8 mouse cellular contexts compared by ENCODE assay signal in genomic region chr14:54409980-54410810, GRCm38 (mm10). TPM values are rescaled to one million over a fixed set of nuclear protein-coding genes. Genes with fewer than 3 reads are reported as not detected.
DNase-seq lines count a peak whose midpoint lies in the region; ATAC-seq and TF ChIP-seq lines count a peak whose summit lies in the region.

No protein-coding gene starts in this region.

- no peak overlapping the region for H3K4me2 ChIP-seq in midbrain, postnatal 0 days (ENCODE audit: low read depth, low read length, poor library complexity, severe bottlenecking)
- no peak overlapping the region for H3K4me2 ChIP-seq in limb, embryonic 12.5 days
- no peak overlapping the region for H3K4me2 ChIP-seq in midbrain, embryonic 12.5 days (replicated peaks)

- ATAC-seq in midbrain, postnatal 0 days (ENCODE audit: low FRiP score): no peak
- ATAC-seq in limb, embryonic 12.5 days (ENCODE audit: insufficient number of reproducible peaks, insufficient read depth, low FRiP score, low TSS enrichment, low read depth): no peak
- ATAC-seq in midbrain, embryonic 12.5 days (ENCODE audit: low FRiP score, low read depth): no peak
- no peak for ATAC-seq in activated CD4-positive, CD25-positive, alpha-beta regulatory T cell, adult 4 months

- peaks cover 34% of the 10 kb centered on the region for H3K27me3 ChIP-seq in midbrain, embryonic 10.5 days (ENCODE audit: low read depth, poor library complexity, severe bottlenecking)
- H3K27me3 ChIP-seq in midbrain, postnatal 0 days (ENCODE audit: insufficient read depth, low read length): 0 out of 2 replicates have a peak, but pooled peaks cover under 1% of the 10 kb centered on the region
- no peaks in the 10 kb centered on the region for H3K27me3 ChIP-seq in limb, embryonic 12.5 days
- H3K27me3 ChIP-seq in midbrain, embryonic 12.5 days: peaks cover 26% of the 10 kb centered on the region

- no peaks in the 10 kb centered on the region for H3K36me3 ChIP-seq in midbrain, embryonic 10.5 days
- no peaks in the 10 kb centered on the region for H3K36me3 ChIP-seq in midbrain, postnatal 0 days (ENCODE audit: insufficient read depth, low read length)
- H3K36me3 ChIP-seq in limb, embryonic 12.5 days: no peaks in the 10 kb centered on the region
- no peaks in the 10 kb centered on the region for H3K36me3 ChIP-seq in midbrain, embryonic 12.5 days

- H3K27ac ChIP-seq in midbrain, embryonic 10.5 days (replicated peaks): peak overlapping the region; percentile 53
- no peak overlapping the region; the same call in 1 of the 2 replicates for H3K27ac ChIP-seq in midbrain, postnatal 0 days (ENCODE audit: low read depth, low read length)
- H3K27ac ChIP-seq in limb, embryonic 12.5 days: 0 out of 2 replicates have a peak overlapping the region, but pooled peaks have one; percentile 53
- 0 out of 2 replicates have a peak overlapping the region, but pooled peaks have one; percentile 4 for H3K27ac ChIP-seq in midbrain, embryonic 12.5 days (replicated peaks)

- no peak for TF ChIP-seq CTCF in midbrain, postnatal 0 days (IDR thresholded peaks at IDR 0.05)

- no peak for DNase-seq in midbrain, embryonic 10.5 days (ENCODE audit: low spot score)
- no peak for DNase-seq in midbrain, postnatal 0 days (ENCODE audit: low spot score)
- DNase-seq in heart, postnatal 25 days (ENCODE audit: low spot score): peak; percentile 46
- no peak for DNase-seq in natural killer cell, adult 2 months (ENCODE audit: low spot score in 2 of 2)
- DNase-seq in retina, embryonic 14.5 days (ENCODE audit: low spot score): no peak

- H3K9ac ChIP-seq in midbrain, postnatal 0 days (replicated peaks; ENCODE audit: low read length, poor library complexity, severe bottlenecking): no peak overlapping the region
- H3K9ac ChIP-seq in limb, embryonic 12.5 days (replicated peaks): peak overlapping the region; percentile 34; the same call in 1 of the 2 replicates
- H3K9ac ChIP-seq in midbrain, embryonic 12.5 days (replicated peaks): no peak overlapping the region

- peaks cover 27% of the 10 kb centered on the region for H3K4me1 ChIP-seq in midbrain, embryonic 10.5 days
- no peaks in the 10 kb centered on the region for H3K4me1 ChIP-seq in midbrain, postnatal 0 days (ENCODE audit: insufficient read depth, low read length)
- H3K4me1 ChIP-seq in limb, embryonic 12.5 days (replicated peaks): peaks cover 17% of the 10 kb centered on the region
- H3K4me1 ChIP-seq in midbrain, embryonic 12.5 days: peaks cover 5% of the 10 kb centered on the region

- WGBS in midbrain, embryonic 10.5 days: 45% methylated on average over 17 of the region's 17 CpGs
- WGBS in midbrain, postnatal 0 days: 49% methylated on average over 17 of the region's 17 CpGs
- 50% methylated on average over 17 of the region's 17 CpGs for WGBS in limb, embryonic 12.5 days
- 46% methylated on average over 17 of the region's 17 CpGs for WGBS in midbrain, embryonic 12.5 days

- intact Hi-C loops in heart, postnatal 25 days (cut with DNase I): loop anchor here (5.0 kb wide), 1 partner anchor 37 kb away; no protein-coding TSS in a partner anchor

- no peaks in the 10 kb centered on the region for H3K9me3 ChIP-seq in midbrain, embryonic 10.5 days (replicated peaks)
- H3K9me3 ChIP-seq in midbrain, postnatal 0 days (ENCODE audit: low read length): no peaks in the 10 kb centered on the region
- H3K9me3 ChIP-seq in limb, embryonic 12.5 days: no peaks in the 10 kb centered on the region
- no peaks in the 10 kb centered on the region for H3K9me3 ChIP-seq in midbrain, embryonic 12.5 days

- no peak overlapping the region for H3K4me3 ChIP-seq in midbrain, embryonic 10.5 days
- H3K4me3 ChIP-seq in midbrain, postnatal 0 days (ENCODE audit: low read depth, low read length): no peak overlapping the region
- no peak overlapping the region for H3K4me3 ChIP-seq in limb, embryonic 12.5 days (replicated peaks)
- H3K4me3 ChIP-seq in midbrain, embryonic 12.5 days: no peak overlapping the region

RNA-seq across cellular contexts. Expression of gene Slc7a7, which starts 7.4 kb away (rescaled TPM):
- polyA plus RNA-seq in midbrain, embryonic 10.5 days (2016; fragmentation: Nextera tagmentation; extraction: Ambion mirVana): 4.5 and 5.9 TPM in 2 replicates
- total RNA-seq in midbrain, postnatal 0 days (2014; rRNA removed): 3.9 and 7.7 TPM in 2 replicates
- polyA plus RNA-seq in midbrain, postnatal 0 days (2015; fragmentation: Nextera tagmentation; extraction: Ambion mirVana): 2.4 and 2.9 TPM in 2 replicates
- 1 to 10 TPM; 7.7 to 7.9 TPM for total RNA-seq in heart, postnatal 25 days (2021)
- 3.3 and 5.1 TPM in 2 replicates for polyA plus RNA-seq in limb, embryonic 12.5 days (2016; fragmentation: Nextera tagmentation; extraction: Ambion mirVana)
- polyA plus RNA-seq in midbrain, embryonic 12.5 days (2016; fragmentation: Nextera tagmentation; extraction: Ambion mirVana): 3.9 and 4.7 TPM in 2 replicates
- polyA plus RNA-seq in activated CD4-positive, CD25-positive, alpha-beta regulatory T cell, adult 4 months (2017; shearing (Covaris generic)): 1 to 10 TPM in 1 of 2 experiments, under 1 TPM in 1; 0.54 to 1.1 TPM

RNA-seq across cellular contexts. Expression of gene Mrpl52, which starts 16.5 kb away (rescaled TPM):
- polyA plus RNA-seq in midbrain, embryonic 10.5 days (2016; fragmentation: Nextera tagmentation; extraction: Ambion mirVana): 205 and 211 TPM in 2 replicates
- 98.6 and 104 TPM in 2 replicates for total RNA-seq in midbrain, postnatal 0 days (2014; rRNA removed)
- 296 and 303 TPM in 2 replicates for polyA plus RNA-seq in midbrain, postnatal 0 days (2015; fragmentation: Nextera tagmentation; extraction: Ambion mirVana)
- total RNA-seq in heart, postnatal 25 days (2021): 100 to 1,000 TPM; 114 to 121 TPM
- polyA plus RNA-seq in limb, embryonic 12.5 days (2016; fragmentation: Nextera tagmentation; extraction: Ambion mirVana): 259 and 277 TPM in 2 replicates
- polyA plus RNA-seq in midbrain, embryonic 12.5 days (2016; fragmentation: Nextera tagmentation; extraction: Ambion mirVana): 262 and 264 TPM in 2 replicates
- 100 to 1,000 TPM; 315 to 319 TPM for polyA plus RNA-seq in activated CD4-positive, CD25-positive, alpha-beta regulatory T cell, adult 4 months (2017; shearing (Covaris generic))

RNA-seq across cellular contexts. Expression of gene Mmp14, which starts 21.2 kb away (rescaled TPM):
- polyA plus RNA-seq in midbrain, embryonic 10.5 days (2016; fragmentation: Nextera tagmentation; extraction: Ambion mirVana): 56.0 and 70.5 TPM in 2 replicates
- 46.4 and 48.9 TPM in 2 replicates for total RNA-seq in midbrain, postnatal 0 days (2014; rRNA removed)
- polyA plus RNA-seq in midbrain, postnatal 0 days (2015; fragmentation: Nextera tagmentation; extraction: Ambion mirVana): 40.6 and 41.8 TPM in 2 replicates
- 10 to 100 TPM; 16.5 to 23.6 TPM for total RNA-seq in heart, postnatal 25 days (2021)
- polyA plus RNA-seq in limb, embryonic 12.5 days (2016; fragmentation: Nextera tagmentation; extraction: Ambion mirVana): 149 and 176 TPM in 2 replicates
- polyA plus RNA-seq in midbrain, embryonic 12.5 days (2016; fragmentation: Nextera tagmentation; extraction: Ambion mirVana): 84.8 and 88.6 TPM in 2 replicates
- polyA plus RNA-seq in activated CD4-positive, CD25-positive, alpha-beta regulatory T cell, adult 4 months (2017; shearing (Covaris generic)): under 1 TPM; 0.24 to 0.25 TPM

RNA-seq across cellular contexts. Expression of gene Oxa1l, which starts 49.6 kb away (rescaled TPM):
- polyA plus RNA-seq in midbrain, embryonic 10.5 days (2016; fragmentation: Nextera tagmentation; extraction: Ambion mirVana): 48.0 and 54.1 TPM in 2 replicates
- total RNA-seq in midbrain, postnatal 0 days (2014; rRNA removed): 89.2 and 93.9 TPM in 2 replicates
- polyA plus RNA-seq in midbrain, postnatal 0 days (2015; fragmentation: Nextera tagmentation; extraction: Ambion mirVana): 68.5 and 71.7 TPM in 2 replicates
- total RNA-seq in heart, postnatal 25 days (2021): 100 to 1,000 TPM; 103 to 111 TPM
- 47.1 and 50.9 TPM in 2 replicates for polyA plus RNA-seq in limb, embryonic 12.5 days (2016; fragmentation: Nextera tagmentation; extraction: Ambion mirVana)
- 42.3 and 48.3 TPM in 2 replicates for polyA plus RNA-seq in midbrain, embryonic 12.5 days (2016; fragmentation: Nextera tagmentation; extraction: Ambion mirVana)
- polyA plus RNA-seq in activated CD4-positive, CD25-positive, alpha-beta regulatory T cell, adult 4 months (2017; shearing (Covaris generic)): 10 to 100 TPM; 51.7 to 82.3 TPM

RNA-seq across cellular contexts. Expression of gene Lrp10, which starts 53.7 kb away (rescaled TPM):
- polyA plus RNA-seq in midbrain, embryonic 10.5 days (2016; fragmentation: Nextera tagmentation; extraction: Ambion mirVana): 25.1 and 26.0 TPM in 2 replicates
- total RNA-seq in midbrain, postnatal 0 days (2014; rRNA removed): 40.2 and 42.1 TPM in 2 replicates
- polyA plus RNA-seq in midbrain, postnatal 0 days (2015; fragmentation: Nextera tagmentation; extraction: Ambion mirVana): 29.7 and 31.9 TPM in 2 replicates
- total RNA-seq in heart, postnatal 25 days (2021): 10 to 100 TPM; 53.9 to 59.8 TPM
- polyA plus RNA-seq in limb, embryonic 12.5 days (2016; fragmentation: Nextera tagmentation; extraction: Ambion mirVana): 28.3 and 28.7 TPM in 2 replicates
- polyA plus RNA-seq in midbrain, embryonic 12.5 days (2016; fragmentation: Nextera tagmentation; extraction: Ambion mirVana): 31.1 and 32.5 TPM in 2 replicates
- 10 to 100 TPM; 57.4 to 62.2 TPM for polyA plus RNA-seq in activated CD4-positive, CD25-positive, alpha-beta regulatory T cell, adult 4 months (2017; shearing (Covaris generic))

Comparison
In these comparisons a context has a peak if more than half of its experiments do, and no peak if none do; other contexts are left out.
1. RNA of gene Mmp14, which starts 21.2 kb away (polyA plus RNA-seq): 149 to 176 TPM in limb, embryonic 12.5 days, 84.8 to 88.6 TPM in midbrain, embryonic 12.5 days, 56.0 to 70.5 TPM in midbrain, embryonic 10.5 days and 40.6 to 41.8 TPM in midbrain, postnatal 0 days; 0.24 to 0.25 TPM in activated CD4-positive, CD25-positive, alpha-beta regulatory T cell, adult 4 months; every median in the first group is over 10 times any median in the second.